Mouse (Mus musculus): ENCODE data around the gene Atg5. TPM values are rescaled to one million over a fixed set of nuclear protein-coding genes. Genes with fewer than 3 reads are reported as not detected.

The Atg5 gene
- polyA plus RNA-seq, 1 experiment from 2014 or later: 19.9 TPM

DNA sequence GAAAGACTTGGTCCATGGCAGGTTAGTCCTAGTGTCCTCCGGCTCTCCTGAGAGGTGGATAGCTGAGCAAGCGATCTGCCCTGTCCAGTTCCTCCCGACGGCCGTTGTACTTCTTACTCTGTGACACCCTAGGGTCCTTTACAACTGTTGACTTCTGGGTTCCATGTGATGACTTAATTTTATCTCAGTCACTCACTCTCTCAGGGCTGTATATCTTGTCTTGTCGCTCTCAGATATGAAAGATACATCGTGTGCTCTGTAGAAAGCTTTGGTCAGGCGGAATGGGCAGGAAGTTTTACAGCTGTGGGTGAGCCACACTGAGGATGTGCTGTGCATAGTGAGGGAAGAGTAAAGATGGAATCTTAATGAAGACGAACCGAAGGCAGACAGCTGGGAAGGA, 86.2 kb downstream of the Atg5 start:
- Histone ChIP-seq H3K9ac (no peak overlapping the region), H3K27me3 (no peaks in the 10 kb centered on the region), H3K4me3 (replicated peaks) (no peak overlapping the region), H3K27ac (replicated peaks) (peak overlapping the region; percentile 12; the same call in 1 of the 2 replicates), H3K36me3 (replicated peaks) (no peaks in the 10 kb centered on the region), H3K9me3 (replicated peaks) (no peaks in the 10 kb centered on the region), H3K4me1 (replicated peaks) (peaks cover 18% of the 10 kb centered on the region), H3K4me2 (peak overlapping the region; percentile 4; the same call in 1 of the 2 replicates)
- 35% methylated on average over 10 of the region's 10 CpGs for WGBS (ENCODE audit: insufficient replicate concordance)
- peak; percentile 70 for ATAC-seq (ENCODE audit: insufficient read depth)

DNA sequence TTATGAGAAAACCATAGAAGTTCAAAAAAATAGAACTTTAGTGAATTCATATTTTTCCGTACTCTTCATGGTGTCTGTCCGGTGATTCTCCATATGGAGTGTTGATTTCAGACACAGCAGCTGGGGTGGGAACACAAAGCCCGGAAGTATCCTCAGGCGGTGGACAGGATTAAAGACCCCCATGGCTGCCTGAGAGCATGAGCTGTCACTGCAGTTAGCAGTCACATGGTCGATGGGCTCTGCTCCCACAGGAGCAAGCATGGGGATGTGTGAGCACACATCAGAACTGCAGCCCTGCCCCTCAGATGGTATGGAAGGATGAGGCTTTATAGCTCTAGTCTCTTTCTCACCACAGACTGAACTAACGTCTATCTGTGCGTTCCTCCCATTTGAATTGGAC, 87.1 kb downstream of the Atg5 start:
- Histone ChIP-seq H3K9me3 (replicated peaks) (no peaks in the 10 kb centered on the region), H3K4me3 (replicated peaks) (no peak overlapping the region), H3K27ac (replicated peaks) (no peak overlapping the region), H3K4me1 (replicated peaks) (peaks cover 18% of the 10 kb centered on the region), H3K36me3 (replicated peaks) (no peaks in the 10 kb centered on the region), H3K27me3 (no peaks in the 10 kb centered on the region), H3K4me2 (no peak overlapping the region), H3K9ac (no peak overlapping the region)
- 76% methylated on average over 7 of the region's 7 CpGs for WGBS (ENCODE audit: insufficient replicate concordance)
- ATAC-seq (ENCODE audit: insufficient read depth): no peak

GRCm38 (mm10) chr10:44356625-44357024, 88.5 kb downstream of the Atg5 start:
- Histone ChIP-seq H3K4me3 (replicated peaks) (no peak overlapping the region), H3K9me3 (replicated peaks) (no peaks in the 10 kb centered on the region), H3K9ac (no peak overlapping the region), H3K27ac (replicated peaks) (no peak overlapping the region), H3K4me1 (replicated peaks) (peaks cover 18% of the 10 kb centered on the region), H3K4me2 (no peak overlapping the region), H3K36me3 (replicated peaks) (no peaks in the 10 kb centered on the region), H3K27me3 (no peaks in the 10 kb centered on the region)
- no peak for ATAC-seq (ENCODE audit: insufficient read depth)
- WGBS (ENCODE audit: insufficient replicate concordance): 80% methylated on average over 5 of the region's 5 CpGs

DNA sequence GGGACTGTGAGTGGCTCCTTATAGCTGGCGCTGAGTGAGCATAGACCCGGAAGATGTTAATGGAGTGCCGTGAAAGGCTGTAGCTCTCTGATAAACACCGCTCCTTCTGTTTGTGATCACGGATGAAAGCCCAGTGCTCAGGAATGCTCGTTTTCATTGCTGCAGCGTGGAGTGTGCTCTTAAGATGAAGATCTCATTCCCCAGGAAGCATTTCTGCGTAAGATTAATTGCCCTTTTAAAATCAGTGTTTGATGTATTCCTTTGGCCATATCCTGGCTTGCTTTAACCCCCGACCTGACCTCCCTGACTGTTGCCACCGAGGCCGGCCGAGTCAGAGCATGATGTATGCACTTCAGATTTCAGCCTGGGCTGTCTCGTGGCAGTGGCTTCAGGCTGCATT, 89.2 kb downstream of the Atg5 start:
- H3K36me3 ChIP-seq (replicated peaks): no peaks in the 10 kb centered on the region
- ATAC-seq (ENCODE audit: insufficient read depth): no peak
- peaks cover 18% of the 10 kb centered on the region for H3K4me1 ChIP-seq (replicated peaks)
- no peak overlapping the region for H3K4me2 ChIP-seq
- H3K4me3 ChIP-seq (replicated peaks): no peak overlapping the region
- no peaks in the 10 kb centered on the region for H3K9me3 ChIP-seq (replicated peaks)
- WGBS (ENCODE audit: insufficient replicate concordance): 60% methylated on average over 13 of the region's 13 CpGs
- no peaks in the 10 kb centered on the region for H3K27me3 ChIP-seq
- no peak overlapping the region for H3K27ac ChIP-seq (replicated peaks)
- no peak overlapping the region for H3K9ac ChIP-seq

- no peaks in the 10 kb centered on the region for H3K9me3 ChIP-seq (replicated peaks)
- no peak for ATAC-seq (ENCODE audit: insufficient read depth)
- peaks cover 4% of the 10 kb centered on the region; the same call in 1 of the 2 replicates for H3K36me3 ChIP-seq (replicated peaks)
- peaks cover 13% of the 10 kb centered on the region for H3K4me1 ChIP-seq (replicated peaks)
- no peak overlapping the region for H3K4me3 ChIP-seq (replicated peaks)
- WGBS (ENCODE audit: insufficient replicate concordance): 69% methylated on average over 6 of the region's 6 CpGs
- H3K27ac ChIP-seq (replicated peaks): no peak overlapping the region
- no peaks in the 10 kb centered on the region for H3K27me3 ChIP-seq
- H3K4me2 ChIP-seq: no peak overlapping the region
- H3K9ac ChIP-seq: no peak overlapping the region
Observed at GRCm38 (mm10) chr10:44358816-44359215, 90.7 kb downstream of the Atg5 start.

DNA sequence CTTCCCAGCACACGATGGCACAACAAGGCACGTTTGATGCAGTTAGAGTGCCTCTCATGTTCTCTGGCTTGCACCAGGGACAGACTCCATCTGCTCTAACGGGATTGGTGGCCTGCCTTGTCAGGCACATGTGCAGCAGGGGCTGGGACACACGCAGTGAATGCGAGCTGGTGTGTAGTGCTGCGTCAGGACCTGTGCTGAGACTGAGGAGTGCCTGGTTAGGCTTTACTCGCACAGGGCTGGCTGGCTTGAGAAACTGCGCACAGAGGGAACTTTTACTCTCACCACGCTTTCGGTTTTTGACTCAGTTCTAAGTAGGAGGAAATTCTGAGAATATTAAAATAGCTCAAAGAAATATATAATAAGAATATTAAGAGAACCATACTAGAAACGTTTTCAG, 92.5 kb downstream of the Atg5 start:
- H3K4me1 ChIP-seq (replicated peaks): no peaks in the 10 kb centered on the region
- no peak for ATAC-seq (ENCODE audit: insufficient read depth)
- no peak overlapping the region for H3K27ac ChIP-seq (replicated peaks)
- peaks cover 4% of the 10 kb centered on the region; the same call in 1 of the 2 replicates for H3K36me3 ChIP-seq (replicated peaks)
- 76% methylated on average over 11 of the region's 11 CpGs for WGBS (ENCODE audit: insufficient replicate concordance)
- no peak overlapping the region for H3K9ac ChIP-seq
- H3K9me3 ChIP-seq (replicated peaks): no peaks in the 10 kb centered on the region
- H3K4me2 ChIP-seq: no peak overlapping the region
- no peaks in the 10 kb centered on the region for H3K27me3 ChIP-seq
- H3K4me3 ChIP-seq (replicated peaks): no peak overlapping the region

- Histone ChIP-seq H3K9me3 (replicated peaks) (no peaks in the 10 kb centered on the region), H3K4me3 (replicated peaks) (no peak overlapping the region), H3K4me1 (replicated peaks) (no peaks in the 10 kb centered on the region), H3K27me3 (no peaks in the 10 kb centered on the region), H3K36me3 (replicated peaks) (peaks cover 4% of the 10 kb centered on the region; the same call in 1 of the 2 replicates), H3K9ac (no peak overlapping the region), H3K27ac (replicated peaks) (no peak overlapping the region), H3K4me2 (no peak overlapping the region)
- ATAC-seq (ENCODE audit: insufficient read depth): no peak
- WGBS (ENCODE audit: insufficient replicate concordance): 68% methylated on average over 5 of the region's 5 CpGs
Observed at GRCm38 (mm10) chr10:44362435-44362834, 94.3 kb downstream of the Atg5 start.

- no peak overlapping the region for H3K4me3 ChIP-seq (replicated peaks)
- H3K36me3 ChIP-seq (replicated peaks): peaks cover 4% of the 10 kb centered on the region; the same call in 1 of the 2 replicates
- 52% methylated on average over 9 of the region's 9 CpGs for WGBS (ENCODE audit: insufficient replicate concordance)
- H3K9me3 ChIP-seq (replicated peaks): no peaks in the 10 kb centered on the region
- H3K27ac ChIP-seq (replicated peaks): no peak overlapping the region
- H3K9ac ChIP-seq: no peak overlapping the region
- no peak for ATAC-seq (ENCODE audit: insufficient read depth)
- H3K27me3 ChIP-seq: no peaks in the 10 kb centered on the region
- H3K4me1 ChIP-seq (replicated peaks): no peaks in the 10 kb centered on the region
- no peak overlapping the region for H3K4me2 ChIP-seq
Observed at GRCm38 (mm10) chr10:44362846-44363245, 94.7 kb downstream of the Atg5 start.

DNA sequence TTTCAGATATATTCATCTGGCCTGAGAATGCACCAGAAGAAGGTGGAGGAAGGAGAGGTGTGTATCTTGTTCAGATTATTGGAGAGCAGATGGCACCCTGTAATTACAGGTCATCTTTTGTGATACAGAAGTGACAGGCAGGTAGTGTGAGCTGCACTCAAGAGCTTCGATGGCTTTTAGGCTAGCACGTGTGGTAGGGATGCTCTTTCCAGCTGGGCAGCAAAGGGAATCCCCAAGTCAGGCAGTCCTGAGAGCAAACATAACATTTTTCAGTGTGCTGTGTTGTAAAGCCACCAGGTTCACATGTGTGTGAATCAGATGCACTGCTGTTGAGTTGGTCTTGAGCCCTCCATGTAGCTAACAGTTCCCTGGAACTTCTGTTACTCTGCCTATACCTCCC, 98.0 kb downstream of the Atg5 start:
- peaks cover 4% of the 10 kb centered on the region; the same call in 1 of the 2 replicates for H3K36me3 ChIP-seq (replicated peaks)
- no peak overlapping the region for H3K4me3 ChIP-seq (replicated peaks)
- ATAC-seq (ENCODE audit: insufficient read depth): no peak

DNA sequence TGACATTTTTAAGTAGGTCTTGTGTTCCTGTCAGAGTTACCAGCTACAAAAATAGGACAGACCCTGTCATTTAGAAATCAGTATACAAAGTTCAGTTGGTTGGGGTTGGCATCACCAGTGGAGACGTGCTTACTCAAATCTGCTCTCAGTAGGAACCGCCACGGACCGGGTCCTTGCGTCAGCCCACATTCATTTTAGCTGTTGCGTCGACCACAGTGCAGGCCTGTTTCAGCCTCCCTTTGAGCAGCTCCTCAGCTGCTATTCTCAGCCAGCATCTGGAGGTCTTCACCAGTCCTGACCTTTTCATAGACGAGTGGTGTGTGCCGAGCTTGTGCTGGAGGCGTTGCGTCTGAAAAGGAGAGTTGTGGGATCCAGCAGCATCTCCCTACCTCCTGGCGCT, 98.9 kb downstream of the Atg5 start:
- ATAC-seq (ENCODE audit: insufficient read depth): no peak

More for the DNA sequence above, 98.0 kb downstream of the Atg5 start:
- Histone ChIP-seq H3K4me1 (replicated peaks) (no peaks in the 10 kb centered on the region; the same call in 1 of the 2 replicates), H3K27ac (replicated peaks) (no peak overlapping the region), H3K9me3 (replicated peaks) (no peaks in the 10 kb centered on the region), H3K4me2 (no peak overlapping the region), H3K27me3 (no peaks in the 10 kb centered on the region), H3K9ac (no peak overlapping the region)
- 82% methylated on average over 2 of the region's 2 CpGs for WGBS (ENCODE audit: insufficient replicate concordance)

DNA sequence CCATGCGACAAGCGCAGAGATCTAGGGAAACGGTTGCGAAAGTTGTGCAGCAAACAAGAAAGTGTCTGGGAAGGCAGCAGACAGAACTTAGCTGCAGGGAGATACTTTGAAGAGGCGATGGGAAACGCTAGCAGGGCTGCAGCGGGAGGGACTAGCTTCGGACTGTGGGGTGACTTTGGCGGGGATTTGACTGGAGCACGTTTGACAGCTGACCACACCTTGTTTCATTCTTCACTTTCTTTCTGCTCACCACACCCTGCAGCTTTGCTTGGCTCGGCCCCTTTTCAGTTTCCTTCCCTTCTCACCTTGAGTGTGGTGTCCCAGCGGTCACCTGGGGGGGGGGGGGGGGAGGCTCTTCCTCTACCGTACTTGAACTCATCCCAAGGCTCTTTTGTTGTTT, 100.4 kb downstream of the Atg5 start:
- Histone ChIP-seq H3K4me1 (replicated peaks) (peaks cover 10% of the 10 kb centered on the region), H3K4me2 (no peak overlapping the region), H3K36me3 (replicated peaks) (no peaks in the 10 kb centered on the region), H3K27ac (replicated peaks) (no peak overlapping the region), H3K27me3 (no peaks in the 10 kb centered on the region), H3K9ac (no peak overlapping the region), H3K9me3 (replicated peaks) (no peaks in the 10 kb centered on the region), H3K4me3 (replicated peaks) (no peak overlapping the region)
- ATAC-seq (ENCODE audit: insufficient read depth): no peak
- 57% methylated on average over 12 of the region's 13 CpGs for WGBS (ENCODE audit: insufficient replicate concordance)

More for the DNA sequence above, 98.9 kb downstream of the Atg5 start:
- Histone ChIP-seq H3K9ac (no peak overlapping the region), H3K36me3 (replicated peaks) (peaks cover 4% of the 10 kb centered on the region; the same call in 1 of the 2 replicates), H3K9me3 (replicated peaks) (no peaks in the 10 kb centered on the region), H3K4me2 (no peak overlapping the region), H3K4me3 (replicated peaks) (no peak overlapping the region), H3K4me1 (replicated peaks) (no peaks in the 10 kb centered on the region; the same call in 1 of the 2 replicates), H3K27me3 (no peaks in the 10 kb centered on the region), H3K27ac (replicated peaks) (no peak overlapping the region)
- WGBS (ENCODE audit: insufficient replicate concordance): 82% methylated on average over 12 of the region's 12 CpGs

GRCm38 (mm10) chr10:44370666-44371065, 102.5 kb downstream of the Atg5 start:
- Histone ChIP-seq H3K4me1 (replicated peaks) (peaks cover 22% of the 10 kb centered on the region), H3K4me2 (no peak overlapping the region), H3K9ac (no peak overlapping the region), H3K27me3 (no peaks in the 10 kb centered on the region), H3K4me3 (replicated peaks) (no peak overlapping the region), H3K36me3 (replicated peaks) (no peaks in the 10 kb centered on the region), H3K9me3 (replicated peaks) (no peaks in the 10 kb centered on the region), H3K27ac (replicated peaks) (no peak overlapping the region)
- 60% methylated on average over 6 of the region's 6 CpGs for WGBS (ENCODE audit: insufficient replicate concordance)
- no peak for ATAC-seq (ENCODE audit: insufficient read depth)
